ENCODE assay signal across 19 mouse cellular contexts in the genomic region with DNA sequence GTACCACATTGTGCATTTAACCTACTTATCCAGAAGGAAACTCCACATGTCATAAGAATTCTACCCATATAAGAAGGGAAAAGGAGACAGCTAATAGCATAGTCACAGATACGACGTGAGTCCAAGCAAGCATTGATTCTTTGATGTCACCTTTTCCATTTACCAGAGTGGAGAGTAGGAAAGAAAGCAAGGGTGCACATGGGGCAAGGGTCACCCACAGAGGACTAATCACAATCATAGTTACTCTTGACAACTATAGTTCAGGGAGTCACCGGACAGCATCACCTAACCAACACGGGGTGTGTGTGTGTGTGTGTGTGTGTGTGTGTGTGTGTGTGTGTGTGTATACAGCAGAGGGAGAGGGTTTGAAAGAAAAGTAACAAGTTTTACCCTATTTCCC.
"Had no signal": no experiment of that assay in that cellular context is flagged by ENCODE, and none has a peak within 500 bp of the region (broad histone marks: within the 10 kb centered on the region; RNA-seq: fewer than 3 reads in every experiment).

No protein-coding gene starts in this region.

- ATAC-seq: hindbrain, embryonic 16.5 days; inflammation-experienced regulatory T-cells, adult 6 months; intestine, embryonic 15.5 days; intestine, postnatal 0 days had no signal

- H3K9me3 ChIP-seq: heart, embryonic 10.5 days; heart, embryonic 12.5 days; hindbrain, embryonic 10.5 days; hindbrain, embryonic 12.5 days; intestine, embryonic 15.5 days; limb, embryonic 10.5 days; limb, embryonic 12.5 days had no signal

- H3K4me3 ChIP-seq: gastrocnemius, adult 2 months; heart, embryonic 10.5 days; heart, embryonic 12.5 days; hindbrain, embryonic 10.5 days; hindbrain, embryonic 12.5 days; intestine, embryonic 15.5 days; layer of hippocampus, adult 2 months; left cerebral cortex, adult 2 months; limb, embryonic 10.5 days; limb, embryonic 12.5 days had no signal

- H3K9ac ChIP-seq: heart, embryonic 12.5 days; hindbrain, embryonic 12.5 days; hindbrain, embryonic 14.5 days; intestine, embryonic 15.5 days; limb, embryonic 12.5 days; liver, embryonic 14.5 days had no signal

- H3K36me3 ChIP-seq: heart, embryonic 10.5 days; hindbrain, embryonic 10.5 days; intestine, embryonic 15.5 days; limb, embryonic 10.5 days; limb, embryonic 12.5 days had no signal

- H3K4me2 ChIP-seq: heart, embryonic 12.5 days; hindbrain, embryonic 12.5 days; hindbrain, embryonic 14.5 days; intestine, embryonic 15.5 days; limb, embryonic 12.5 days had no signal

- H3K27me3 ChIP-seq: heart, embryonic 12.5 days; hindbrain, embryonic 12.5 days; intestine, embryonic 15.5 days; limb, embryonic 12.5 days had no signal

- H3K4me1 ChIP-seq: hindbrain, embryonic 12.5 days; intestine, embryonic 15.5 days had no signal

- H3K27ac ChIP-seq: gastrocnemius, adult 2 months; heart, embryonic 10.5 days; hindbrain, embryonic 10.5 days; hindbrain, embryonic 12.5 days; hindbrain, embryonic 14.5 days; intestine, embryonic 15.5 days; layer of hippocampus, adult 2 months; left cerebral cortex, adult 2 months; limb, embryonic 10.5 days; limb, embryonic 12.5 days; liver, embryonic 14.5 days had no signal

- DNase-seq: gastrocnemius, adult 2 months; gastrocnemius, postnatal 10 days; gastrocnemius, postnatal 25 days; heart, postnatal 4 days; kidney, postnatal 10 days had no signal
